Mouse (Mus musculus) limb, embryonic 13.5 days (tissue): ENCODE measurements at regions not wholly inside any gene's neighbourhood (a gene's known extent, or its start where the extent isn't known, plus 50 kb on each side); places are given as distances from the start of the nearest gene placed in this dataset.

ENCODE experiments used
- ATAC-seq: fragments of 200-750 bp; cut with Nextera tagmentation; 2 replicates; pipeline ENCODE4 v1.8.0; 2017; ENCODE audit warnings: low read depth, moderate number of reproducible peaks, moderate TSS enrichment; ENCODE audit not compliant: low FRiP score
- H3K27ac ChIP-seq: fragments of 300-500 bp; sonication (generic); 2 replicates; pipeline ENCODE4 v1.5.1; 2015; ENCODE audit warnings: inconsistent platforms, mild to moderate bottlenecking, moderate library complexity
- H3K27me3 ChIP-seq: fragments of 300-500 bp; sonication (generic); 2 replicates; pipeline ENCODE4 v1.6.1; 2015; ENCODE audit warnings: mild to moderate bottlenecking, inconsistent platforms
- H3K36me3 ChIP-seq: fragments of 300-500 bp; sonication (generic); 2 replicates; pipeline ENCODE4 v1.6.1; 2015; ENCODE audit warnings: inconsistent platforms, mild to moderate bottlenecking, moderate library complexity
- H3K4me1 ChIP-seq: fragments of 300-500 bp; sonication (generic); 2 replicates; pipeline ENCODE4 v1.6.1; 2015; ENCODE audit warnings: inconsistent platforms
- H3K4me2 ChIP-seq: fragments of 300-500 bp; sonication (generic); replicated peaks from 2 replicates; pipeline ENCODE4 v1.6.1; 2015; ENCODE audit warnings: inconsistent platforms, mild to moderate bottlenecking, moderate library complexity
- H3K4me3 ChIP-seq: fragments of 300-500 bp; sonication (generic); 2 replicates; pipeline ENCODE4 v1.5.1; 2015; ENCODE audit warnings: moderate library complexity, mild to moderate bottlenecking, inconsistent platforms
- H3K9ac ChIP-seq: fragments of 300-500 bp; sonication (generic); 2 replicates; pipeline ENCODE4 v1.6.1; 2015; ENCODE audit warnings: mild to moderate bottlenecking, inconsistent platforms
- H3K9me3 ChIP-seq: fragments of 300-500 bp; sonication (generic); 2 replicates; pipeline ENCODE4 v1.6.1; 2016; ENCODE audit warnings: inconsistent platforms
- WGBS: fragments of 180-500 bp; shearing (Covaris S2); methylation state at CpG from one replicate; pipeline ENCODE4 v1.1.7; 2015; 5-methylcytosine and 5-hydroxymethylcytosine counted together

DNA sequence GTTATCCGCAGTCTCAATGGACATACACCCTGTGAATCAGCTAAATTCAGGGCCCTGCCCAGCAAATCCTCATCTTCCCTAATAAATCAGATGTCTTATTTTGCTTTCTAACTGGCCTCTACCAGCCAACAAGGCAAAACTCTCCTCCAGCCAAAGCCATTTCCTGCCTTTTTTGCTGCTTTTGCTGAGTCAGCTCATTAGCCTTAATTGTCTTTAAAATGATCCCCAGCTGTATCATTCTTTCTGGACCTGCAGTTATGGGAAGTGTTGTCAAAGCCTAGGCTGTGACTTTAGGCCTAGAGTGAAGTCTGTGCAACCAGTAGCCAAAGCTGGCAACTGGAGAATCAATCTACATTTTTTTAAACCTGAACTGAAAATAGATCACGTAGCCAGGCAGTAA lies 81.4 kb downstream of the Mtpn start:
- no peak overlapping the region for H3K4me2 ChIP-seq
- H3K36me3 ChIP-seq: no peaks in the 10 kb centered on the region
- no peaks in the 10 kb centered on the region for H3K4me1 ChIP-seq
- 87% methylated on average over 2 of the region's 2 CpGs for WGBS
- no peaks in the 10 kb centered on the region for H3K27me3 ChIP-seq
- no peak overlapping the region for H3K9ac ChIP-seq
- no peak for ATAC-seq
- no peak overlapping the region for H3K27ac ChIP-seq
- H3K9me3 ChIP-seq: peaks cover 4% of the 10 kb centered on the region; the same call in 1 of the 2 replicates
- H3K4me3 ChIP-seq: no peak overlapping the region

DNA sequence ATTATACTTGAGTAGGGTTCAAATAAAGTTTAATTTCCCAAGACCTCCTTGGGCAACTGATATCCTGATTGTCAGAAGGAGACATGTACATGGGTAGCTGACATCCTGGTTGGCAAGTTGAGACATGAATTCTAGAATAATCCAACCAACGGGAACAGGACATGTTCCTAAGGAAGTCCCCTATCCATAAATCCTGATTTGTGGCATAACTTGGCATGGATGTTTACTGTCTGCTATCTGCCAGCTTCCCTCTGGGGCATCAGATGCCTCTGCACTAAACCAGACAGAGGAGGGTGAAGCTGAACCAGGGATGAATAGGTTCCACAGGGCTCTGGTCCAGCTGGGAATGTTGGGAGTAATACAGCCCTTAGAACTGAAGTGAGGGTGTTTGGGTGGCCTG lies 94.7 kb downstream of the Mtpn start:
- no peaks in the 10 kb centered on the region; the same call in 1 of the 2 replicates for H3K9me3 ChIP-seq
- H3K4me3 ChIP-seq: no peak overlapping the region
- H3K27ac ChIP-seq: no peak overlapping the region
- no peak for ATAC-seq
- no peak overlapping the region for H3K4me2 ChIP-seq
- no peaks in the 10 kb centered on the region for H3K36me3 ChIP-seq
- H3K4me1 ChIP-seq: no peaks in the 10 kb centered on the region
- WGBS: 79% methylated on average over 1 of the region's 1 CpGs
- no peaks in the 10 kb centered on the region for H3K27me3 ChIP-seq
- no peak overlapping the region for H3K9ac ChIP-seq

DNA sequence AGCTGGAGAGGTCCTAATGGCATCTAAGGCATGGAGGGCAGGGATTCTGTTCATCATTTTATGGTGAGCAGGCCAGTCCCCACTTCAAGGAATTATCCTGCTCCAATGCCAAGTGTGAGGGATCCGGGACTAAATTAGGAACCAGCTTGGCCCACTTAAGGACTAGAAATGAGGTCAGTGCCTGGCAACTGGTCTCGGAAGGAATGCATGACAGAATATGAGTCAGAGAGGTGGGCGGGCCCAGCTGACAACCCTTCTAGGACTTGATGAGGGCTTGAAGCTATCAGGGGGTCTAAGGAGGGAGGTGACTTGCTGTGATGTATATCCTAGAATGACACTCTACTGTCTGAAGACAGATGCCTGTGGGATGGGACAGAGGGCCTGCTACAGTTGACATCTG lies 100.4 kb upstream of the Fam180a start:
- Histone ChIP-seq H3K4me3 (no peak overlapping the region), H3K36me3 (no peaks in the 10 kb centered on the region), H3K4me2 (no peak overlapping the region), H3K9ac (no peak overlapping the region), H3K27ac (no peak overlapping the region), H3K4me1 (no peaks in the 10 kb centered on the region), H3K27me3 (no peaks in the 10 kb centered on the region), H3K9me3 (no peaks in the 10 kb centered on the region)
- no peak for ATAC-seq
- WGBS: 69% methylated on average over 3 of the region's 3 CpGs

DNA sequence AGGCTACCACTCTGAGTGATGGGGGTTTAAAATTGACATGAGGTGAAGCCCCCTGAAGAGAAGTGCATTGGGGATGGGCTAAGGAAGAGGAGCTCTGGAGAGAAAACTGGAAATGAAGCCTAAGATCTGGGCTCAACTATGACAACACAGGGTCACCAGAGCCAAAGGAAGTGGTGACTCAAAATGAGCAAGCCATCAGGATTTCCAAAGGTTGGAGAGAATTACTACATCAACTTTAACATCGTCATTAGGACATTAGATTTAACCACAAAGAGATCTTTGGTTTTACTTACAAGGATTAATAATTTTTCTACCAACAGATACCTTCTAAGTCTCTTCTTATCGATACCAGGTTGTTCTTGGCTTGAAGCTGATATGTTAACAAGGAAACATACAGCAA lies 98.6 kb upstream of the Fam180a start:
- H3K4me3 ChIP-seq: no peak overlapping the region
- no peak overlapping the region for H3K4me2 ChIP-seq
- H3K27ac ChIP-seq: no peak overlapping the region
- H3K36me3 ChIP-seq: no peaks in the 10 kb centered on the region
- peaks cover 5% of the 10 kb centered on the region; the same call in 1 of the 2 replicates for H3K9me3 ChIP-seq
- no peaks in the 10 kb centered on the region for H3K27me3 ChIP-seq
- no peak for ATAC-seq
- no peak overlapping the region for H3K9ac ChIP-seq
- no peaks in the 10 kb centered on the region for H3K4me1 ChIP-seq
- WGBS: 87% methylated on average over 2 of the region's 2 CpGs

DNA sequence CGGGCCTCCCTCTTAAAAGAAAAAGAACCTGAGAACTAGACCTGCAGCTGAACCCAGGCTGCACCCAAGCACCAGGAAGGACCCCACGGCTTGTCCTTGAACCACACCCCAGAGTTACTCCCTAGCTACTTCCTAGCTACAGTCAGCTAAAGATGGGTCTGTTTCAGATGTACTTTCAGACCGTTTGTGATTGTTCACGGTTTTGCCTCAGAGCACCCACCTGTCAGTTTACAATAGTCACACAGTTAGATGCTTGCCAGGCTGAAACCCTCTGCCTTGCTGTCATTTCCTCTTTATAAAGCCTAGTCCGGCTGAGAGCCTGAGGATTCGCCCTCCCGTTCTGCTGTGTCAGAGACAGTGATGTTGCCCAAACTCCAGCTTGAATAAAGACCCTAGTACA lies 95.0 kb upstream of the Fam180a start:
- peaks cover 5% of the 10 kb centered on the region; the same call in 1 of the 2 replicates for H3K9me3 ChIP-seq
- H3K4me2 ChIP-seq: no peak overlapping the region
- no peaks in the 10 kb centered on the region for H3K4me1 ChIP-seq
- H3K27me3 ChIP-seq: no peaks in the 10 kb centered on the region
- no peak overlapping the region for H3K27ac ChIP-seq
- H3K4me3 ChIP-seq: no peak overlapping the region
- no peaks in the 10 kb centered on the region for H3K36me3 ChIP-seq
- ATAC-seq: no peak
- H3K9ac ChIP-seq: no peak overlapping the region
- 85% methylated on average over 7 of the region's 7 CpGs for WGBS

DNA sequence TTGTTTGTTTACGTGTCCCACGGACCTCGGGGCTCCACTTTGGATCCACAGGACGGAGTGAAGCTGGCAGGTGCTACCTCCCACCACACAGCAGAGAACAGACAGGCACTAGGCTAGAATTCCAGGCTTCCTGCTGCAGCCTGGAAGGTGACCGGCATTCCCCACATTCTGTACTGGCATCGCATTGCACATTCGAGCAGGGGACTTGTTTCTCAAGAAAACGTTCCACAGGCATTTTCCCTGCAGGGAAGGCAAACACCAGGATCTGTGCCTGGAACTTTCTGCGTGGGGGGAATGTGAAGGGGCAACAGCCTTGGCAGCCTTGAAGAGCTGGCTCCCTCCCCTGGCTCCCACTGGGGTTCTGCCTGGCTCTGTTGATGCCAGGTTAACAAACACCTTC lies 79.1 kb upstream of the Fam180a start:
- ATAC-seq: 0 out of 2 replicates have a peak, but pooled peaks have one; percentile 40
- 50% methylated on average over 9 of the region's 9 CpGs for WGBS

DNA sequence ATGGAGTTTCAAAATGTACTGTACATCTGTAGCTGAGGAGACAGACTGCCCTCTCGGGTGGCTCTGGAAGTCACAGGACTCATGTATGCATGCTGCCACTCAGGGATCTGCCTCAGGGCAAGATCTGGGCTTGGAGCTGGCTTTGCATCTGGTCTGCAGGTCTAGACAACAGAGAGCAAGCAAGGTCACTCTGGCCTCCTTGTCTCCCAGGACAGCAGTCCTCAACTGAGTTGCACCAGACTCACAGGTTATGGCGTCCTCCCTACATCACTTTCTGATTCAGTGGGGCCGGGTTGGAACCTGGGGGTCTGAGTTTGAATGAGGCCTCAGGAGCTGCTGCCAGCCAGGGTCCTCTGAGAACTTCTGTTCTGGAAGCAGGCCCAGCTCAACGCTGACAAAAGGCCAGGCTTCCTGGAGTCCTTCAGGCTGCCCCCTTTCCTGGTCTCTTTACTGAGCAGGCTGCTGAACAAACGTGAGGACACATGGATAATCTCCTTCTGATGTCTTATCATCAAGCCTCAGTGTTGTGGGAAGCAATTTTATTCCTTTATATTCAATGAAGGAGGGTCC lies 77.5 kb upstream of the Fam180a start:
- H3K9ac ChIP-seq: no peak overlapping the region
- H3K4me3 ChIP-seq: no peak overlapping the region
- no peak overlapping the region for H3K27ac ChIP-seq
- ATAC-seq: no peak
- H3K27me3 ChIP-seq: no peaks in the 10 kb centered on the region
- H3K9me3 ChIP-seq: no peaks in the 10 kb centered on the region
- WGBS: 77% methylated on average over 5 of the region's 5 CpGs
- no peak overlapping the region for H3K4me2 ChIP-seq
- 0 out of 2 replicates have a peak, but pooled peaks cover 3% of the 10 kb centered on the region for H3K4me1 ChIP-seq
- H3K36me3 ChIP-seq: no peaks in the 10 kb centered on the region

More for the DNA sequence above, 79.1 kb upstream of the Fam180a start:
- Histone ChIP-seq H3K9me3 (no peaks in the 10 kb centered on the region), H3K4me2 (no peak overlapping the region), H3K27me3 (no peaks in the 10 kb centered on the region), H3K4me1 (0 out of 2 replicates have a peak, but pooled peaks cover 3% of the 10 kb centered on the region), H3K9ac (no peak overlapping the region), H3K27ac (no peak overlapping the region), H3K4me3 (no peak overlapping the region), H3K36me3 (no peaks in the 10 kb centered on the region)

DNA sequence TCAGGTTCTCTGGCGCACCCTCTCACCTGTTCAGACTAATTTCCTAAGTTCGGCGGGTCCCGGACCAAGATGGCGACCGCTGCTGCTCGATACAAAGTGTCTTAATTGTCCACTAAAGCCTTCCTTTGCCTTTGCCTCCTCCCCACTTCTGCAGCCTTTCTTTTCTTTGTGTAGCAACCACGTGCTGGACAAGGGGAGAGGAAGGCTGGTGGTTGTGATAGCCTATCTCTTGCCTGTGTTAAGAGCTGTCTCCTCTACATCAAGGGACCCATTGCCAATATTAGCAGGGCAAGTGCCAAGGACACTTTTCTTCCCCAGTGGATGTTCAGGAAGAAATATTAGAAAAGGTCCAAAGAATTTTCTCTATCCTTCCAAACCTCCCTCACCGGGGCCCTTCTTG lies 69.8 kb upstream of the Fam180a start:
- H3K27ac ChIP-seq: no peak overlapping the region
- no peak overlapping the region for H3K9ac ChIP-seq
- 95% methylated on average over 8 of the region's 9 CpGs for whole genome bisulfite sequencing
- no peak for ATAC-seq
- H3K4me1 ChIP-seq: no peaks in the 10 kb centered on the region
- H3K36me3 ChIP-seq: no peaks in the 10 kb centered on the region
- no peaks in the 10 kb centered on the region for H3K27me3 ChIP-seq
- 0 out of 2 replicates have a peak, but pooled peaks cover 6% of the 10 kb centered on the region for H3K9me3 ChIP-seq
- H3K4me3 ChIP-seq: no peak overlapping the region
- no peak overlapping the region for H3K4me2 ChIP-seq

DNA sequence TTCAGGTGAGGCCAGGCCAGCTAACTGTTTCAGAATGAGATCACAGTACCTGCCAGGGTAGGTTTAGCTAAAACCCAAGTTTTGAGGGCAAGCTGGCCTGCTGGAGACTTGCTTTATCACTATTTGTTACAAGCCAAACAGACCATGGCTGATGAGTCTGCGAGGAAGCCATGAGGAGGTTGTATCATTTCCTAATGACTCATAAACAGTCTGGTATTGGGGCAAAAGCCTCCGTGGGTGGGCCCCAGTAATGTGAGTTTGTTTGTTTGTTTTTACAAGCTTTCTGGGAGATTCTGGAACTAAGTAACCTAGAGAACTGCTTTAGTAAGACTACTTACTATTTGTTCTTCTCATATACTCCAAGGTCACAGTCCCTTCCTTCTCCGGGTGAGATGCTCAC lies 62.9 kb upstream of the Fam180a start:
- Histone ChIP-seq H3K9me3 (no peaks in the 10 kb centered on the region), H3K4me2 (no peak overlapping the region), H3K4me3 (no peak overlapping the region), H3K4me1 (no peaks in the 10 kb centered on the region), H3K27me3 (no peaks in the 10 kb centered on the region), H3K9ac (no peak overlapping the region), H3K36me3 (no peaks in the 10 kb centered on the region), H3K27ac (no peak overlapping the region)
- 45% methylated on average over 3 of the region's 3 CpGs for WGBS
- no peak for ATAC-seq

DNA sequence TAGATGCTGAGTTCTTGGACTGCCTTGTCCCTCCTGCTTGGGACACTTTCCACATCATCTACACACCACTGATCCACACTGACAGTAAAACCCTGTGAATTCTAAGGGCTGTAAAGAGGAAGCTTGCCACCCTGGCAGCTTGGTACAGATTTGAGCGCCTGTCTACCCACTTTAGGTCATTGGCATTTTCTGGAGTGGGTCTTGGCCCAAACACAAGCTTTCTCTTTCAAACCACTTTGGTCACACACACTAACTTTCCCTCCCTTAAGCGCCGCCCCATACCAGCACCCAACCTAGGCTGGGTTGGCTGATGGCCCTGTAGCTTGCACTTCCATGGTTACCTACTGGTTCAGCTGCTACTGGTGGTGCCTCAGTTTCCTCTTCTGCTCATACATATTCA lies 55.6 kb upstream of the Fam180a start:
- Histone ChIP-seq H3K4me3 (no peak overlapping the region), H3K4me2 (no peak overlapping the region), H3K27me3 (no peaks in the 10 kb centered on the region), H3K36me3 (no peaks in the 10 kb centered on the region), H3K27ac (no peak overlapping the region), H3K4me1 (0 out of 2 replicates have a peak, but pooled peaks cover 10% of the 10 kb centered on the region), H3K9ac (no peak overlapping the region), H3K9me3 (no peaks in the 10 kb centered on the region)
- no peak for ATAC-seq
- WGBS: 83% methylated on average over 3 of the region's 3 CpGs

DNA sequence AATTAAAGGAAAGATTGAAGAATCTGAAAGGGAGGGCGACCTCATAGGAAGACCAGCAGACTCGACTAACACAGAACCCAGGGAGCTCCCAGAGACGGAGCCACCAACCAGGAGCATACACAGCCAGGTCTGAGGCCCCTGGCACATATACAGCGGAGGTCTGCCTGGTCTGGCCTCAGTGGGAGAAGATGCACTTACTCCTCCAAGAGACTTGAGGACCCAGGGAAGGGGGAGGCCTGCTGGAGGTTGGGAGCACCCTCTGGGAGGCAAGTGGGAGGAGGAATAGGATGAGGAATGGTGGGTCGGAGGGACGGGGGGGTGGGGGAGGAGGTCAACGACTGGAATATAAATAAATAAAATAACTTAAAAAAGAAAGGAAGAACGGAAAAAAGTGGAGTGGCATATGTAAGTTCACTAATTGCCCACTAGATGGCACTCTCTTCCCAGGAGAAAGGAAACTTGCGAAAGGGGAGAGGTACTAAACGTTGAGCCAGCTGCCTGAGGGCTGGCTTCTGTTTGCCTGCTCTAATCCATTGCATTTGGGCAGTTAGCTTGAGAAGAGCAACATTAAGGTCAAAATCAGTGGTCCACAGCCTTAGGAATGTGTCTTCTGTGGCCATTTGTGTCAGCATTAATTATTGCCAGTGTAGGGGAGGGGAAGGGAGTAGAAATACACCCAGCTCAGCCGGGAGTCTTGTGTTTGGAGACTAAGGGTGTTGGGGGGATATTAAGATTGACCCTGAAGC lies 55.0 kb upstream of the Fam180a start:
- no peaks in the 10 kb centered on the region for H3K9me3 ChIP-seq
- H3K27ac ChIP-seq: no peak overlapping the region
- 0 out of 2 replicates have a peak, but pooled peaks cover 10% of the 10 kb centered on the region for H3K4me1 ChIP-seq
- H3K4me3 ChIP-seq: peak overlapping the region; percentile 30
- peak overlapping the region; percentile 58 for H3K4me2 ChIP-seq
- ATAC-seq: peak; percentile 66; the same call in 1 of the 2 replicates
- WGBS: 22% methylated on average over 11 of the region's 11 CpGs
- H3K36me3 ChIP-seq: no peaks in the 10 kb centered on the region
- no peaks in the 10 kb centered on the region for H3K27me3 ChIP-seq
- H3K9ac ChIP-seq: no peak overlapping the region

DNA sequence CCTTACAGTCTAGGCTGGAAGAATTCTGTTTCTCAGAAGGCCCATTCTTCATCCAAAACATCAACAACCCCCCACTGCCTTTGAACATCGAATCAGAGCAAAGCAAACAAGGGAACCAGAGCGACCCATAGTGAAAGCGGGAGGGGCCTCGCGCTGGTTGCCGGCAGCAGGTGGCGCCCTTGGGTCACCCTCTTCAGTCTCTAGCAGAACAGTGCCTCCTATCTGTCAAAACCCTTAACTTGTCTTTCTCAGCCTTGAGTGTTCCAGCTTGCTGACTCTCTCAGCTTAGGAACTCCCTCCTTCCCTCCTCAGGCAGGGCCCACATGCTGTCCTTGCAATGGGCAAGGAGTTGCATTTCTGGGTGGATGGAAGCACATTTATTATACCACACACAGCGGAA lies 53.9 kb upstream of the Fam180a start:
- H3K9me3 ChIP-seq: no peaks in the 10 kb centered on the region
- no peaks in the 10 kb centered on the region for H3K27me3 ChIP-seq
- H3K9ac ChIP-seq: no peak overlapping the region
- H3K27ac ChIP-seq: 0 out of 2 replicates have a peak overlapping the region, but pooled peaks have one; percentile 34
- WGBS: 12% methylated on average over 8 of the region's 8 CpGs
- H3K4me1 ChIP-seq: 0 out of 2 replicates have a peak, but pooled peaks cover 10% of the 10 kb centered on the region
- H3K4me2 ChIP-seq: peak overlapping the region; percentile 39
- no peaks in the 10 kb centered on the region for H3K36me3 ChIP-seq
- peak; percentile 45; the same call in 1 of the 2 replicates for ATAC-seq
- peak overlapping the region; percentile 13; the same call in 1 of the 2 replicates for H3K4me3 ChIP-seq
